Comparison of ENCODE assay signal across 9 mouse cellular contexts in the genomic region with DNA sequence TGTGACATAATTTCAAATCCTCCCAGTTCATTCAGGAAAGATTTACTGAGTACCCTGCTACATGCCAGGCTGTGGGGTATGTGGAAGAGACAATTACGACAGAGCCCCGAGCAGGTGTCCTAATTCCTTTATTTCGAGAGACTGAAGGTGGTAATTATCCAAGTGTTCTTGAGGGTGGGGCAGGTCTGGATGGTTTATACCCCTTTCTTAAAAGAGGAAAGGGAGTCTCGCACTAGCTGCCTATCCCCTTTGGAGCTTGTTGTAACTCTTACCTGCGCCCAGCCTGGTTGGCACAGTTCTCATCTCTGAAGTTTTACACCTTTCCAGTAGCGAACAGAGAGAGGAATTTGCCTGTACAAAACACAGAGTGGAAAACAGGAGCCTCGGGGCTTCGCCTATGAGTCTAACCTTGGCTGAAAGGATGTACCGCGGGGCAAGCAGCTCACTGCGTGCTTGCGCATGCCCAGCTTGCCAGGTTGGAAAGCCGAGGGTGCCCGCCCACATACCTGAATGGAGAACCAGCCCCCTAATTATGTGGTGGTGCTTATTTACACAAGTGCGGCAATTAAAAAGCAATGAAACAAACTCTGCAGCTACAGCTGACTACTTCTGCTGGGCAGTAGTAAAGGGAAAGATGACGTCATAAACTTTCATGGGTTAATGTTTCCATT.
DNase-seq lines count a peak whose midpoint lies in the region; ATAC-seq lines count a peak whose summit lies in the region.
"Had no signal": no experiment of that assay in that cellular context is flagged by ENCODE, and none has a peak within 500 bp of the region (broad histone marks: within the 10 kb centered on the region; RNA-seq: fewer than 3 reads in every experiment).

No protein-coding gene starts in this region.

- no peak overlapping the region for H3K9ac ChIP-seq in limb, embryonic 11.5 days (ENCODE audit: low read length)
- H3K9ac ChIP-seq in intestine, embryonic 16.5 days (ENCODE audit: low read depth, low read length): no peak overlapping the region
- H3K9ac ChIP-seq in neural tube, embryonic 13.5 days: peak overlapping the region; percentile 79

- ATAC-seq in limb, embryonic 11.5 days (ENCODE audit: insufficient number of reproducible peaks, low FRiP score, low TSS enrichment, low read depth): no peak
- ATAC-seq in common myeloid progenitor, adult 5-6 weeks (replicated peaks; ENCODE audit: low read depth, poor library complexity, severe bottlenecking): 0 out of 2 replicates have a peak, but pooled peaks have one; percentile 2
- ATAC-seq in intestine, embryonic 16.5 days: no peak
- ATAC-seq in neural tube, embryonic 13.5 days (ENCODE audit: low read depth): no peak
- no peak for ATAC-seq in activated CD4-positive, CD25-positive, alpha-beta regulatory T cell, adult 4 months

- DNase-seq in limb, embryonic 11.5 days (ENCODE audit: low spot score): peak; percentile 31
- DNase-seq in limb, embryonic 10.5 days (ENCODE audit: low spot score): no peak
- DNase-seq in embryo, embryonic 11 days: no peak
- DNase-seq in adrenal gland, postnatal 10 days: no peak

- H3K4me3 ChIP-seq in limb, embryonic 11.5 days (ENCODE audit: low read depth, low read length): no peak overlapping the region
- no peak overlapping the region for H3K4me3 ChIP-seq in limb, embryonic 10.5 days
- no peak overlapping the region; the same call in 1 of the 2 replicates for H3K4me3 ChIP-seq in intestine, embryonic 16.5 days (ENCODE audit: low read length)
- peak overlapping the region; percentile 46 for H3K4me3 ChIP-seq in neural tube, embryonic 13.5 days
- H3K4me3 ChIP-seq: myocyte had no signal

- H3K36me3 ChIP-seq in limb, embryonic 11.5 days (ENCODE audit: control insufficient read depth, insufficient read depth, low read length): no peaks in the 10 kb centered on the region
- H3K36me3 ChIP-seq in limb, embryonic 10.5 days: no peaks in the 10 kb centered on the region
- H3K36me3 ChIP-seq in intestine, embryonic 16.5 days (ENCODE audit: control insufficient read depth, insufficient read depth, low read length): 0 out of 2 replicates have a peak, but pooled peaks cover 3% of the 10 kb centered on the region
- H3K36me3 ChIP-seq in neural tube, embryonic 13.5 days: no peaks in the 10 kb centered on the region

- no peak overlapping the region for H3K4me2 ChIP-seq in limb, embryonic 11.5 days (ENCODE audit: low read depth, severe bottlenecking)
- H3K4me2 ChIP-seq in intestine, embryonic 16.5 days (ENCODE audit: low read depth, low read length): 0 out of 2 replicates have a peak overlapping the region, but pooled peaks have one; percentile 4
- peak overlapping the region; percentile 64 for H3K4me2 ChIP-seq in neural tube, embryonic 13.5 days

- no peak overlapping the region for H3K27ac ChIP-seq in limb, embryonic 11.5 days (replicated peaks; ENCODE audit: low read depth, low read length)
- H3K27ac ChIP-seq in limb, embryonic 10.5 days: no peak overlapping the region
- no peak overlapping the region for H3K27ac ChIP-seq in intestine, embryonic 16.5 days (ENCODE audit: low read length)
- peak overlapping the region; percentile 96; the same call in 1 of the 2 replicates for H3K27ac ChIP-seq in neural tube, embryonic 13.5 days (replicated peaks)

- no peaks in the 10 kb centered on the region for H3K9me3 ChIP-seq in limb, embryonic 11.5 days (ENCODE audit: control insufficient read depth, low read length)
- H3K9me3 ChIP-seq in limb, embryonic 10.5 days (replicated peaks): no peaks in the 10 kb centered on the region
- H3K9me3 ChIP-seq in intestine, embryonic 16.5 days (ENCODE audit: control insufficient read depth, low read length): no peaks in the 10 kb centered on the region
- no peaks in the 10 kb centered on the region for H3K9me3 ChIP-seq in neural tube, embryonic 13.5 days

- no peaks in the 10 kb centered on the region for H3K27me3 ChIP-seq in limb, embryonic 11.5 days (ENCODE audit: control insufficient read depth, insufficient read depth, low read length)
- peaks cover 16% of the 10 kb centered on the region; the same call in 1 of the 2 replicates for H3K27me3 ChIP-seq in limb, embryonic 10.5 days (ENCODE audit: low read depth, poor library complexity, severe bottlenecking)
- H3K27me3 ChIP-seq in intestine, embryonic 16.5 days (replicated peaks; ENCODE audit: control insufficient read depth, insufficient read depth, low read length): no peaks in the 10 kb centered on the region
- no peaks in the 10 kb centered on the region for H3K27me3 ChIP-seq in neural tube, embryonic 13.5 days

- WGBS in limb, embryonic 11.5 days: 73% methylated on average over 16 of the region's 16 CpGs
- 75% methylated on average over 16 of the region's 16 CpGs for WGBS in limb, embryonic 10.5 days
- 72% methylated on average over 16 of the region's 16 CpGs for WGBS in intestine, embryonic 16.5 days
- 67% methylated on average over 16 of the region's 16 CpGs for WGBS in neural tube, embryonic 13.5 days

- H3K4me1 ChIP-seq in limb, embryonic 11.5 days (ENCODE audit: control insufficient read depth, insufficient read depth, low read length): peaks cover 5% of the 10 kb centered on the region; the same call in 1 of the 2 replicates
- peaks cover 47% of the 10 kb centered on the region for H3K4me1 ChIP-seq in limb, embryonic 10.5 days
- H3K4me1 ChIP-seq in intestine, embryonic 16.5 days (ENCODE audit: control insufficient read depth, insufficient read depth, low read length): peaks cover 43% of the 10 kb centered on the region
- H3K4me1 ChIP-seq in neural tube, embryonic 13.5 days (replicated peaks): peaks cover 70% of the 10 kb centered on the region
